Mouse (Mus musculus) adrenal gland, adult 8-10 months (tissue): ENCODE measurements around the gene Plekha4. TPM values are rescaled to one million over a fixed set of nuclear protein-coding genes. Genes with fewer than 3 reads are reported as not detected.
"Not testable (repeated sequence)": the region's sequence is repeated elsewhere in the genome, so short reads cannot be mapped to it uniquely, and the experiment has no call there.

ENCODE experiments used
- DNase-seq: peaks from one replicate; pipeline ENCODE4 v3.0.0; 2022
- total RNA-seq, 4 experiments: library from RNA; stranded (reverse); gene quantifications; 2 replicates each; pipeline ENCODE4 v1.2.4; 2022

Gene Plekha4
- total RNA-seq, 4 experiments from 2014 or later: 3.1 to 6.9 (median 4.3) TPM

- DNase-seq: no peak
These were observed 16.8 kb upstream of the Plekha4 start for GRCm38 (mm10) chr7:45509181-45509882.

- peak; percentile 93 for DNase-seq
These were observed 16.0 kb upstream of the Plekha4 start, which contains the start of gene Nucb1 for GRCm38 (mm10) chr7:45509912-45510787. Nucb1 (minus strand) TSS chr7:45510406.

- DNase-seq: no peak
These were observed 11.7 kb upstream of the Plekha4 start for GRCm38 (mm10) chr7:45514411-45514810.

GRCm38 (mm10) chr7:45515436-45515835, 10.7 kb upstream of the Plekha4 start:
- DNase-seq: no peak

GRCm38 (mm10) chr7:45516846-45517245, 9.3 kb upstream of the Plekha4 start:
- DNase-seq: not testable (repeated sequence)

- no peak for DNase-seq
These were observed 7.5 kb upstream of the Plekha4 start for GRCm38 (mm10) chr7:45518618-45519017.

GRCm38 (mm10) chr7:45519345-45520120, 6.6 kb upstream of the Plekha4 start:
- DNase-seq: no peak

GRCm38 (mm10) chr7:45520605-45521004, 5.5 kb upstream of the Plekha4 start:
- DNase-seq: no peak

GRCm38 (mm10) chr7:45521728-45522184, 4.4 kb upstream of the Plekha4 start:
- DNase-seq: peak; percentile 88

- no peak for DNase-seq
These were observed 3.9 kb upstream of the Plekha4 start for GRCm38 (mm10) chr7:45522194-45522752.

- DNase-seq: no peak
These were observed 3.0 kb upstream of the Plekha4 start for GRCm38 (mm10) chr7:45522957-45523676.

- no peak for DNase-seq
These were observed 2.4 kb upstream of the Plekha4 start for GRCm38 (mm10) chr7:45523678-45524170.

- DNase-seq: peak; percentile 56
These were observed 1.1 kb upstream of the Plekha4 start for GRCm38 (mm10) chr7:45524841-45525621.

GRCm38 (mm10) chr7:45526474-45527120, 467 bp downstream of the Plekha4 start:
- no peak for DNase-seq

GRCm38 (mm10) chr7:45527169-45527568, 1.0 kb downstream of the Plekha4 start:
- DNase-seq: not testable (repeated sequence)

- no peak for DNase-seq
These were observed 3.3 kb downstream of the Plekha4 start for GRCm38 (mm10) chr7:45529461-45529860.

GRCm38 (mm10) chr7:45530643-45531042, 4.5 kb downstream of the Plekha4 start:
- DNase-seq: no peak

GRCm38 (mm10) chr7:45535676-45536075, 9.5 kb downstream of the Plekha4 start:
- DNase-seq: no peak

- DNase-seq: no peak
These were observed 11.5 kb downstream of the Plekha4 start for GRCm38 (mm10) chr7:45537602-45538001.
